Mouse (Mus musculus) embryo, embryonic 11 days (tissue): ENCODE measurements around the gene Btk.

Source experiments
- DNase-seq: peaks from one replicate; pipeline ENCODE4 v3.0.0-alpha.2; 2015

Btk gene

GRCm38 (mm10) chrX:134582888-134583669 lies at the start of gene Btk:
Btk (minus strand) TSS chrX:134583570.
- DNase-seq: no peak

GRCm38 (mm10) chrX:134632710-134633109 lies 49.3 kb upstream of the Btk start:
- no peak for DNase-seq

- no peak for DNase-seq
Measured at GRCm38 (mm10) chrX:134628200-134628599, 44.8 kb upstream of the Btk start.

GRCm38 (mm10) chrX:134623350-134623749 lies 40.0 kb upstream of the Btk start:
- no peak for DNase-seq

GRCm38 (mm10) chrX:134621685-134622084 lies 38.3 kb upstream of the Btk start:
- DNase-seq: no peak

- peak; percentile 27 for DNase-seq
Measured at GRCm38 (mm10) chrX:134620254-134620865, 37.0 kb upstream of the Btk start.

GRCm38 (mm10) chrX:134619695-134620094 lies 36.3 kb upstream of the Btk start:
- DNase-seq: peak; percentile 21

GRCm38 (mm10) chrX:134614306-134614705 lies 30.9 kb upstream of the Btk start:
- no peak for DNase-seq

GRCm38 (mm10) chrX:134612285-134612959 lies 29.1 kb upstream of the Btk start:
- DNase-seq: peak; percentile 77

GRCm38 (mm10) chrX:134610984-134611383 lies 27.6 kb upstream of the Btk start:
- no peak for DNase-seq

- peak; percentile 53 for DNase-seq
Measured at GRCm38 (mm10) chrX:134609472-134609871, 26.1 kb upstream of the Btk start.

GRCm38 (mm10) chrX:134601380-134602120 lies 18.2 kb upstream of the Btk start:
- DNase-seq: peak; percentile 75

GRCm38 (mm10) chrX:134600659-134601379 lies 17.4 kb upstream of the Btk start, which contains the start of the genes Gla and Hnrnph2:
Gla (minus strand) TSS chrX:134601125.
Hnrnph2 (plus strand) TSS chrX:134601179.
- DNase-seq: peak; percentile 95

- no peak for DNase-seq
Measured at GRCm38 (mm10) chrX:134599922-134600565, 16.7 kb upstream of the Btk start.

- DNase-seq: no peak
Measured at GRCm38 (mm10) chrX:134589836-134590235, 6.5 kb upstream of the Btk start.

GRCm38 (mm10) chrX:134588997-134589396 lies 5.6 kb upstream of the Btk start:
- no peak for DNase-seq

- DNase-seq: no peak
Measured at GRCm38 (mm10) chrX:134588261-134588660, 4.9 kb upstream of the Btk start.

- no peak for DNase-seq
Measured at GRCm38 (mm10) chrX:134586447-134586846, 3.1 kb upstream of the Btk start.

- DNase-seq: peak; percentile 92
Measured at GRCm38 (mm10) chrX:134585103-134586002, 2.0 kb upstream of the Btk start, which contains the start of gene Rpl36a. Rpl36a (plus strand) TSS chrX:134585654.

GRCm38 (mm10) chrX:134582270-134582669 lies 1.1 kb downstream of the Btk start:
- no peak for DNase-seq
